Mouse (Mus musculus) CH12.LX (cell line): Measurements from ENCODE around the gene Ndst4. TPM values are rescaled to one million over a fixed set of nuclear protein-coding genes. Genes with fewer than 3 reads are reported as not detected.

Experiments used
- DNase-seq: peaks from one replicate; pipeline ENCODE4 v3.0.0-alpha.2; 2013; ENCODE audit errors: extremely low read depth
- H3K27ac ChIP-seq: 2 replicates; pipeline ENCODE4 v1.5.1; 2012; ENCODE audit warnings: low read depth, mild to moderate bottlenecking, control low read depth, moderate library complexity; ENCODE audit not compliant: insufficient read depth
- H3K27me3 ChIP-seq: replicated peaks from 2 replicates; pipeline ENCODE3; 2012; ENCODE audit warnings: inconsistent platforms
- H3K36me3 ChIP-seq, 2 experiments: replicated peaks in 1 of 2; 2 replicates each; pipeline versions ENCODE3 to v1.6.1; 2012; ENCODE audit warnings: inconsistent platforms in 1 of 2, low read length in 1 of 2, mild to moderate bottlenecking in 1 of 2, mixed read lengths in 1 of 2, moderate library complexity in 1 of 2; ENCODE audit not compliant: control insufficient read depth in 1 of 2, insufficient read depth in 1 of 2
- H3K4me1 ChIP-seq, 2 experiments: 2 replicates each; pipeline ENCODE4 v1.6.1; 2012; ENCODE audit warnings: inconsistent platforms in 1 of 2, moderate library complexity in 1 of 2; ENCODE audit not compliant: insufficient read depth in 2 of 2, control insufficient read depth in 1 of 2
- H3K4me2 ChIP-seq: 2 replicates; pipeline ENCODE4 v1.6.1; 2012; ENCODE audit warnings: low read depth, mild to moderate bottlenecking, control low read depth; ENCODE audit not compliant: poor library complexity, insufficient read depth, severe bottlenecking
- H3K4me3 ChIP-seq, 3 experiments: fragments of 150-350 bp in 1 of 3; sonication (generic) in 1 of 3; replicated peaks in 1 of 3; 2 replicates each; pipeline versions ENCODE3 to v1.5.1; 2011 to 2012; ENCODE audit warnings: low read depth in 2 of 3, low read length in 2 of 3, mild to moderate bottlenecking in 2 of 3, moderate library complexity in 2 of 3, control low read depth in 1 of 3, improper control_type of control experiment in 1 of 3, inconsistent platforms in 1 of 3, mixed read lengths in 1 of 3; ENCODE audit not compliant: poor library complexity in 1 of 3
- H3K79me2 ChIP-seq: replicated peaks from 2 replicates; pipeline ENCODE4 v1.6.1; 2012; ENCODE audit warnings: mild to moderate bottlenecking, moderate library complexity; ENCODE audit not compliant: control insufficient read depth, poor library complexity, insufficient read depth, severe bottlenecking; ENCODE audit errors: extremely low read depth
- H3K9ac ChIP-seq: 2 replicates; pipeline ENCODE4 v1.6.1; 2012; ENCODE audit warnings: low read depth, mild to moderate bottlenecking, control low read depth, moderate library complexity; ENCODE audit not compliant: insufficient read depth
- H3K9me3 ChIP-seq: replicated peaks from 2 replicates; pipeline ENCODE3; 2012; ENCODE audit warnings: low read length, inconsistent platforms, mixed read lengths
- CTCF ChIP-seq, 2 experiments: IDR thresholded peaks in 1 of 2; conservative IDR thresholded peaks in 1 of 2; 2 replicates each; pipeline ENCODE4 v1.5.1; 2011 to 2012; ENCODE audit warnings: low read depth in 2 of 2, low read length in 2 of 2, improper control_type of control experiment in 1 of 2, inconsistent platforms in 1 of 2, mild to moderate bottlenecking in 1 of 2, moderate library complexity in 1 of 2
- GABPA ChIP-seq: IDR thresholded peaks from 2 replicates; pipeline ENCODE4 v1.6.1; 2012; ENCODE audit warnings: low read depth, low read length, improper control_type of control experiment, inconsistent platforms; ENCODE audit not compliant: insufficient replicate concordance
- HCFC1 ChIP-seq: IDR thresholded peaks from 2 replicates; pipeline ENCODE4 v1.6.1; 2012; ENCODE audit warnings: low read depth, mild to moderate bottlenecking, inconsistent platforms, low read length, improper control_type of control experiment
- IRF4 ChIP-seq: IDR thresholded peaks from 2 replicates; pipeline ENCODE4 v1.6.1; 2014; ENCODE audit warnings: low read depth, mild to moderate bottlenecking, inconsistent platforms, low read length, improper control_type of control experiment
- JUN ChIP-seq: IDR thresholded peaks from 2 replicates; pipeline ENCODE4 v1.6.1; 2011; ENCODE audit warnings: low read depth, mild to moderate bottlenecking, low read length, improper control_type of control experiment, moderate library complexity; ENCODE audit not compliant: insufficient read depth
- KAT2A ChIP-seq: IDR thresholded peaks from 2 replicates; pipeline ENCODE4 v1.6.1; 2012; ENCODE audit warnings: low read length, improper control_type of control experiment, inconsistent platforms; ENCODE audit not compliant: insufficient replicate concordance
- MAFK ChIP-seq: IDR thresholded peaks from 2 replicates; pipeline ENCODE4 v1.6.1; 2011; ENCODE audit warnings: low read length, improper control_type of control experiment; ENCODE audit not compliant: insufficient replicate concordance
- MAX ChIP-seq: IDR thresholded peaks from 2 replicates; pipeline ENCODE4 v1.6.1; 2011; ENCODE audit warnings: low read length, improper control_type of control experiment
- MYC ChIP-seq: IDR thresholded peaks from 2 replicates; pipeline ENCODE4 v1.6.1; 2011; ENCODE audit warnings: low read depth, mild to moderate bottlenecking, improper control_type of control experiment, low read length
- NELFE ChIP-seq: IDR thresholded peaks from 2 replicates; pipeline ENCODE4 v1.6.1; 2011; ENCODE audit warnings: low read depth, low read length, improper control_type of control experiment
- POLR2AphosphoS2 ChIP-seq: IDR thresholded peaks from 2 replicates; pipeline ENCODE4 v1.6.1; 2011; ENCODE audit warnings: low read depth, low read length, improper control_type of control experiment
- TBP ChIP-seq: conservative IDR thresholded peaks from 2 replicates; pipeline ENCODE4 v1.6.1; 2011; ENCODE audit warnings: low read depth, low read length, improper control_type of control experiment
- UBTF ChIP-seq: IDR thresholded peaks from 2 replicates; pipeline ENCODE4 v1.6.1; 2012; ENCODE audit warnings: low read depth, mild to moderate bottlenecking, inconsistent platforms, low read length, improper control_type of control experiment, moderate library complexity
- USF2 ChIP-seq: conservative IDR thresholded peaks from 2 replicates; pipeline ENCODE4 v1.6.1; 2011; ENCODE audit warnings: low read depth, low read length, improper control_type of control experiment
- dilution Hi-C: fragments of 300-500 bp; cut with MboI; formaldehyde crosslinking; loops from 2 replicates; pipeline ENCODE4 v1.14.3; 2020; ENCODE audit warnings: low sequenced_read_pairs; ENCODE audit not compliant: extremely low pct_unique_long_range_greater_than_20kb, extremely low pct_ligation_motif_present
- in situ Hi-C: fragments of 300-500 bp; cut with MboI; formaldehyde crosslinking; loops from 3 replicates; pipeline ENCODE4 v1.14.3; 2019; ENCODE audit warnings: low sequenced_read_pairs, low pct_ligation_motif_present, low pct_unique_long_range_greater_than_20kb, mixed read lengths
- polyA plus RNA-seq: library from polyadenylated mRNA; unstranded; fragments of >175 nt; gene quantifications from 2 replicates; pipeline ENCODE4 v1.2.1, GENCODE M21; 2012; ENCODE audit warnings: low read depth; ENCODE audit not compliant: insufficient read length
- total RNA-seq, 2 experiments: library from RNA; depleted of rRNA; stranded (reverse); fragments of 300-350 nt in 1 of 2; fragments of >200 nt in 1 of 2; gene quantifications; 2 replicates each; pipeline ENCODE4 v1.2.3; 2012 to 2014

The Ndst4 gene
- total and polyA plus RNA-seq, 3 experiments: not detected

DNA sequence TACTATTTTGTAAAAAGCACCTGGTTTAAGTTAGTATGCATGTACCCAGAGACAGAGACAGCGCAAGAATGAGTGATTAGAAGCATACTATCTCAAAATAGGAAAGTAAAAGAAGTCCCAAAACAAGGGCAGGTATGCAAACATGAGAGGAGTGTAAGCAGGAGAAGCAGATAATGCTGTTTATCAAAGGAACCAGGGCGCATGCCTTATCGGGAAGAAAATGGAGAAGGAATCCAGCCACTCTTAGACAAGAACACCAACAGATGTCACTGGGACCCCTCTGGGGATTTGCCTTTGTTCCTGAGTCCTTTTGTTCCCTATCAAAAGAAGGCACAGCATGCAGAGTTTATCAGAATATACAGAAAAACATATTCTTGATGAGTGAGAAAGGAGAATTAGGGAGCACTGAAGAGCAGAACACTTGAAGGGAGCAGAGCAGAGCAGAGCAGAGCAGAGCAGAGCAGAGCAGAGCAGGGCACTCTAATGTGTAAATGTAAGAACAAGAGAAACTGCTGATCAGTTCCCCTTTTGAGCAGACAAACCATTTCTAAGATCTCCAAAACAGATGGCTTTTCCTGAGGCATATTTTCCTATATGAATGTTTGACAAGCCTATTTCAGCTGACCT lies 251.2 kb downstream of the Ndst4 start:
- Histone ChIP-seq H3K79me2 (no peaks in the 10 kb centered on the region), H3K9ac (no peak overlapping the region), H3K9me3 (peaks cover 32% of the 10 kb centered on the region), H3K27me3 (no peaks in the 10 kb centered on the region), H3K4me2 (no peak overlapping the region), H3K36me3 (no peaks in the 10 kb centered on the region), H3K27ac (no peak overlapping the region), H3K4me3 (no peak overlapping the region), H3K4me1 (no peaks in the 10 kb centered on the region)
- dilution Hi-C loops: no loop called here
- no peak for DNase-seq
- TF ChIP-seq POLR2AphosphoS2 (no peak), HCFC1 (no peak), MYC (no peak), NELFE (no peak), UBTF (no peak), CTCF (conservative IDR thresholded peaks at IDR 0.05 in 1 of 2, IDR thresholded peaks at IDR 0.05 in 1 of 2; ENCODE audit: low read depth in 2 of 2, low read length in 2 of 2) (no peak)
- in situ Hi-C loops: no loop called here

DNA sequence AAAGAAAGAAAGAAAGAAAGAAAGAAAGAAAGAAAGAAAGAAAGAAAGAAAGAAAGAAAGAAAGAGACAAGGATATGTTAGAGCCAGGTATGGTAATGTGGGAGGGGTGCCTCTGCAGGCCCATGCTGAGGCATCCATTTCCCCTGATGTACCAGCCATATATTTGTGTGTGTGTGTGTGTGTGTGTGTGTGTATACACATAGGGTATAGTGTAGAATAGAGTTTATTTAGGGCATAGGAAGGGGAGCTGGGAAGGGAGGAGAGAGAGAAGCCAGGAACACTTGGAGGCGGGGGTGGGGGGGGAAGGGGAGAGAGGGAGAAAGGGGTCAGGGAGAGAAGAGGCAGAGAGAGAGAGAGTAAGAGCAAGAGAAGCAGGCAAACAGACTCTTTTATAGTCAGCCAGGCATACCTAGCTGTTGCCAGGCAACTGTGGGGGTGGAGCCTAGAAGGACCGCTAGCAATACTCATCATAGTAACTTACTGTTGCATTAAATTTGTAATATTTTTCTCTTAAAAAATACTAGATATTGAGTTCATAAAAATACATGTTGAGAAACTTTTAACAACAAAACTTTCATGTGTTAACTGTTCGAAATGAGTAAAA lies 256.3 kb downstream of the Ndst4 start:
- Histone ChIP-seq H3K27me3 (no peaks in the 10 kb centered on the region), H3K9ac (no peak overlapping the region), H3K36me3 (no peaks in the 10 kb centered on the region), H3K4me2 (no peak overlapping the region), H3K4me3 (no peak overlapping the region), H3K79me2 (no peaks in the 10 kb centered on the region), H3K27ac (no peak overlapping the region), H3K9me3 (peaks cover 26% of the 10 kb centered on the region), H3K4me1 (no peaks in the 10 kb centered on the region)
- in situ Hi-C loops: no loop called here
- DNase-seq: no peak
- dilution Hi-C loops: no loop called here
- TF ChIP-seq USF2 (no peak), MAX (no peak), JUN (no peak), IRF4 (no peak)

- no peak for DNase-seq
- peaks cover 21% of the 10 kb centered on the region for H3K9me3 ChIP-seq
- H3K4me1 ChIP-seq: no peaks in the 10 kb centered on the region
- dilution Hi-C loops: no loop called here
- no peaks in the 10 kb centered on the region for H3K27me3 ChIP-seq
- TF ChIP-seq GABPA (no peak), TBP (no peak), KAT2A (no peak), MAFK (no peak), UBTF (no peak)
- TF ChIP-seq, all 38 proteins: peak for 0
- Histone ChIP-seq H3K79me2 (no peaks in the 10 kb centered on the region), H3K4me2 (no peak overlapping the region), H3K27ac (no peak overlapping the region), H3K4me3 (no peak overlapping the region), H3K36me3 (no peaks in the 10 kb centered on the region), H3K9ac (no peak overlapping the region)
- in situ Hi-C loops: no loop called here
These were observed 257.1 kb downstream of the Ndst4 start for GRCm38 (mm10) chr3:125660884-125661532.
